Mouse (Mus musculus): ENCODE results near the gene Lmod2. TPM values are rescaled to one million over a fixed set of nuclear protein-coding genes. Genes with fewer than 3 reads are reported as not detected.

Lmod2 gene
- polyA plus RNA-seq, 1 experiment from 2014 or later: not detected

- H3K36me3 ChIP-seq (replicated peaks): no peaks in the 10 kb centered on the region
- no peak overlapping the region for H3K4me3 ChIP-seq
- 94% methylated on average over 7 of the region's 7 CpGs for WGBS
- no peak for DNase-seq (ENCODE audit: low spot score)
- H3K4me1 ChIP-seq: no peaks in the 10 kb centered on the region
- no peaks in the 10 kb centered on the region for H3K27me3 ChIP-seq (replicated peaks; ENCODE audit: low read depth, poor library complexity, severe bottlenecking)
- no peaks in the 10 kb centered on the region for H3K9me3 ChIP-seq
- H3K27ac ChIP-seq (replicated peaks): no peak overlapping the region
Measured at GRCm38 (mm10) chr6:24604289-24604688, 6.7 kb downstream of the Lmod2 start.

- Histone ChIP-seq H3K4me3 (no peak overlapping the region), H3K27me3 (replicated peaks; ENCODE audit: low read depth, poor library complexity, severe bottlenecking) (no peaks in the 10 kb centered on the region), H3K36me3 (replicated peaks) (no peaks in the 10 kb centered on the region), H3K9me3 (no peaks in the 10 kb centered on the region), H3K27ac (replicated peaks) (no peak overlapping the region), H3K4me1 (no peaks in the 10 kb centered on the region)
- 94% methylated on average over 8 of the region's 8 CpGs for WGBS
- no peak for DNase-seq (ENCODE audit: low spot score)
Measured at GRCm38 (mm10) chr6:24605631-24606030, 8.1 kb downstream of the Lmod2 start.

GRCm38 (mm10) chr6:24606512-24606911 lies 8.9 kb downstream of the Lmod2 start:
- no peaks in the 10 kb centered on the region for H3K36me3 ChIP-seq (replicated peaks)
- H3K4me1 ChIP-seq: no peaks in the 10 kb centered on the region
- DNase-seq (ENCODE audit: low spot score): no peak
- no peak overlapping the region for H3K27ac ChIP-seq (replicated peaks)
- no peaks in the 10 kb centered on the region for H3K27me3 ChIP-seq (replicated peaks; ENCODE audit: low read depth, poor library complexity, severe bottlenecking)
- no peak overlapping the region for H3K4me3 ChIP-seq
- no peaks in the 10 kb centered on the region for H3K9me3 ChIP-seq
- WGBS: 80% methylated on average over 10 of the region's 10 CpGs

- peaks cover 3% of the 10 kb centered on the region for H3K36me3 ChIP-seq (replicated peaks)
- H3K4me3 ChIP-seq: no peak overlapping the region
- WGBS: 95% methylated on average over 15 of the region's 15 CpGs
Measured at GRCm38 (mm10) chr6:24607531-24607930, 10.0 kb downstream of the Lmod2 start.

GRCm38 (mm10) chr6:24608129-24608528 lies 10.6 kb downstream of the Lmod2 start:
- no peak overlapping the region for H3K27ac ChIP-seq (replicated peaks)
- WGBS: 82% methylated on average over 4 of the region's 4 CpGs
- DNase-seq (ENCODE audit: low spot score): no peak
- peaks cover 9% of the 10 kb centered on the region for H3K36me3 ChIP-seq (replicated peaks)
- no peaks in the 10 kb centered on the region for H3K27me3 ChIP-seq (replicated peaks; ENCODE audit: low read depth, poor library complexity, severe bottlenecking)
- H3K9me3 ChIP-seq: no peaks in the 10 kb centered on the region
- no peaks in the 10 kb centered on the region for H3K4me1 ChIP-seq
- H3K4me3 ChIP-seq: no peak overlapping the region

More at GRCm38 (mm10) chr6:24607531-24607930, 10.0 kb downstream of the Lmod2 start:
- H3K4me1 ChIP-seq: no peaks in the 10 kb centered on the region
- no peaks in the 10 kb centered on the region for H3K9me3 ChIP-seq
- no peak for DNase-seq (ENCODE audit: low spot score)
- H3K27me3 ChIP-seq (replicated peaks; ENCODE audit: low read depth, poor library complexity, severe bottlenecking): no peaks in the 10 kb centered on the region
- H3K27ac ChIP-seq (replicated peaks): no peak overlapping the region

GRCm38 (mm10) chr6:24608682-24609081 lies 11.1 kb downstream of the Lmod2 start:
- Histone ChIP-seq H3K9me3 (no peaks in the 10 kb centered on the region), H3K4me1 (no peaks in the 10 kb centered on the region), H3K27ac (replicated peaks) (no peak overlapping the region), H3K4me3 (no peak overlapping the region), H3K36me3 (replicated peaks) (peaks cover 14% of the 10 kb centered on the region), H3K27me3 (replicated peaks; ENCODE audit: low read depth, poor library complexity, severe bottlenecking) (no peaks in the 10 kb centered on the region)
- DNase-seq (ENCODE audit: low spot score): no peak
- WGBS: 90% methylated on average over 3 of the region's 3 CpGs

GRCm38 (mm10) chr6:24609531-24609930 lies 12.0 kb downstream of the Lmod2 start:
- 66% methylated on average over 4 of the region's 4 CpGs for WGBS
- no peaks in the 10 kb centered on the region for H3K27me3 ChIP-seq (replicated peaks; ENCODE audit: low read depth, poor library complexity, severe bottlenecking)

GRCm38 (mm10) chr6:24610358-24610757 lies 12.8 kb downstream of the Lmod2 start:
- H3K36me3 ChIP-seq (replicated peaks): peaks cover 31% of the 10 kb centered on the region
- H3K27me3 ChIP-seq (replicated peaks; ENCODE audit: low read depth, poor library complexity, severe bottlenecking): no peaks in the 10 kb centered on the region
- no peaks in the 10 kb centered on the region for H3K4me1 ChIP-seq
- no peak overlapping the region for H3K27ac ChIP-seq (replicated peaks)
- WGBS: 96% methylated on average over 4 of the region's 4 CpGs
- H3K4me3 ChIP-seq: no peak overlapping the region
- no peaks in the 10 kb centered on the region for H3K9me3 ChIP-seq
- no peak for DNase-seq (ENCODE audit: low spot score)

More at GRCm38 (mm10) chr6:24609531-24609930, 12.0 kb downstream of the Lmod2 start:
- Histone ChIP-seq H3K27ac (replicated peaks) (no peak overlapping the region), H3K9me3 (no peaks in the 10 kb centered on the region), H3K4me1 (no peaks in the 10 kb centered on the region), H3K36me3 (replicated peaks) (peaks cover 23% of the 10 kb centered on the region), H3K4me3 (no peak overlapping the region)
- no peak for DNase-seq (ENCODE audit: low spot score)

GRCm38 (mm10) chr6:24612074-24612755 lies 14.7 kb downstream of the Lmod2 start:
- WGBS: 91% methylated on average over 7 of the region's 7 CpGs
- Histone ChIP-seq H3K36me3 (replicated peaks) (peaks cover 48% of the 10 kb centered on the region), H3K27ac (replicated peaks) (no peak overlapping the region), H3K27me3 (replicated peaks; ENCODE audit: low read depth, poor library complexity, severe bottlenecking) (no peaks in the 10 kb centered on the region), H3K9me3 (no peaks in the 10 kb centered on the region), H3K4me1 (no peaks in the 10 kb centered on the region), H3K4me3 (no peak overlapping the region)
- DNase-seq (ENCODE audit: low spot score): no peak

- no peaks in the 10 kb centered on the region for H3K4me1 ChIP-seq
- H3K36me3 ChIP-seq (replicated peaks): peaks cover 59% of the 10 kb centered on the region
- no peak for DNase-seq (ENCODE audit: low spot score)
Measured at GRCm38 (mm10) chr6:24613346-24613745, 15.8 kb downstream of the Lmod2 start.

GRCm38 (mm10) chr6:24613918-24614317 lies 16.4 kb downstream of the Lmod2 start:
- Histone ChIP-seq H3K27ac (replicated peaks) (no peak overlapping the region), H3K4me1 (no peaks in the 10 kb centered on the region), H3K36me3 (replicated peaks) (peaks cover 64% of the 10 kb centered on the region), H3K4me3 (no peak overlapping the region), H3K9me3 (no peaks in the 10 kb centered on the region), H3K27me3 (replicated peaks; ENCODE audit: low read depth, poor library complexity, severe bottlenecking) (no peaks in the 10 kb centered on the region)
- DNase-seq (ENCODE audit: low spot score): no peak
- WGBS: 82% methylated on average over 4 of the region's 4 CpGs

More at GRCm38 (mm10) chr6:24613346-24613745, 15.8 kb downstream of the Lmod2 start:
- Histone ChIP-seq H3K9me3 (no peaks in the 10 kb centered on the region), H3K27me3 (replicated peaks; ENCODE audit: low read depth, poor library complexity, severe bottlenecking) (no peaks in the 10 kb centered on the region), H3K4me3 (no peak overlapping the region), H3K27ac (replicated peaks) (no peak overlapping the region)
- 95% methylated on average over 6 of the region's 6 CpGs for WGBS

GRCm38 (mm10) chr6:24616746-24617145 lies 19.2 kb downstream of the Lmod2 start:
- H3K4me3 ChIP-seq: no peak overlapping the region
- DNase-seq (ENCODE audit: low spot score): no peak
- no peak overlapping the region for H3K27ac ChIP-seq (replicated peaks)
- peaks cover 73% of the 10 kb centered on the region for H3K36me3 ChIP-seq (replicated peaks)
- H3K4me1 ChIP-seq: no peaks in the 10 kb centered on the region
- no peaks in the 10 kb centered on the region for H3K9me3 ChIP-seq
- no peaks in the 10 kb centered on the region for H3K27me3 ChIP-seq (replicated peaks; ENCODE audit: low read depth, poor library complexity, severe bottlenecking)
- WGBS: 87% methylated on average over 4 of the region's 4 CpGs

- WGBS: 60% methylated on average over 6 of the region's 6 CpGs
- no peak for DNase-seq (ENCODE audit: low spot score)
- H3K9me3 ChIP-seq: no peaks in the 10 kb centered on the region
- peaks cover 74% of the 10 kb centered on the region for H3K36me3 ChIP-seq (replicated peaks)
- H3K27ac ChIP-seq (replicated peaks): no peak overlapping the region
- no peaks in the 10 kb centered on the region for H3K27me3 ChIP-seq (replicated peaks; ENCODE audit: low read depth, poor library complexity, severe bottlenecking)
- H3K4me1 ChIP-seq: no peaks in the 10 kb centered on the region
- H3K4me3 ChIP-seq: no peak overlapping the region
Measured at GRCm38 (mm10) chr6:24619285-24620045, 21.9 kb downstream of the Lmod2 start.
